Mouse (Mus musculus) naive thymus-derived CD4-positive, alpha-beta T cell, adult 2 months (primary cell): ENCODE measurements around the gene Serinc5.

Experiments
- DNase-seq: peaks from one replicate; pipeline ENCODE4 v3.0.0-alpha.2; 2011; ENCODE audit warnings: low read depth

Gene Serinc5

GRCm38 (mm10) chr13:92615201-92615600, 4.3 kb downstream of the Serinc5 start:
- no peak for DNase-seq

- DNase-seq = no peak
These were observed 5.6 kb downstream of the Serinc5 start for GRCm38 (mm10) chr13:92616459-92616858.

GRCm38 (mm10) chr13:92626196-92626595, 15.3 kb downstream of the Serinc5 start:
- DNase-seq = no peak

GRCm38 (mm10) chr13:92626725-92627124, 15.8 kb downstream of the Serinc5 start:
- DNase-seq = no peak

- DNase-seq = no peak
These were observed 18.6 kb downstream of the Serinc5 start for GRCm38 (mm10) chr13:92629509-92629908.

- no peak for DNase-seq
These were observed 20.6 kb downstream of the Serinc5 start for GRCm38 (mm10) chr13:92631450-92631849.

GRCm38 (mm10) chr13:92632550-92632949, 21.7 kb downstream of the Serinc5 start:
- no peak for DNase-seq

GRCm38 (mm10) chr13:92635040-92635439, 24.1 kb downstream of the Serinc5 start:
- no peak for DNase-seq

GRCm38 (mm10) chr13:92636226-92636909, 25.5 kb downstream of the Serinc5 start:
- DNase-seq = no peak

GRCm38 (mm10) chr13:92636910-92637275, 26.0 kb downstream of the Serinc5 start:
- DNase-seq = peak; percentile 68

- no peak for DNase-seq
These were observed 28.5 kb downstream of the Serinc5 start for GRCm38 (mm10) chr13:92639093-92640014.

- no peak for DNase-seq
These were observed 33.3 kb downstream of the Serinc5 start for GRCm38 (mm10) chr13:92644199-92644598.

- DNase-seq = no peak
These were observed 33.9 kb downstream of the Serinc5 start for GRCm38 (mm10) chr13:92644753-92645152.

GRCm38 (mm10) chr13:92647695-92648094, 36.8 kb downstream of the Serinc5 start:
- DNase-seq = no peak

- no peak for DNase-seq
These were observed 38.2 kb downstream of the Serinc5 start for GRCm38 (mm10) chr13:92649111-92649510.

GRCm38 (mm10) chr13:92650956-92651355, 40.1 kb downstream of the Serinc5 start:
- DNase-seq = no peak

- no peak for DNase-seq
These were observed 41.6 kb downstream of the Serinc5 start for GRCm38 (mm10) chr13:92652498-92652897.

- no peak for DNase-seq
These were observed 42.4 kb downstream of the Serinc5 start for GRCm38 (mm10) chr13:92653283-92653682.

GRCm38 (mm10) chr13:92656815-92657513, 46.1 kb downstream of the Serinc5 start:
- no peak for DNase-seq

GRCm38 (mm10) chr13:92659611-92660010, 48.7 kb downstream of the Serinc5 start:
- no peak for DNase-seq

GRCm38 (mm10) chr13:92662555-92663286, 51.8 kb downstream of the Serinc5 start:
- DNase-seq = no peak

- DNase-seq = no peak
These were observed 54.1 kb downstream of the Serinc5 start for GRCm38 (mm10) chr13:92665008-92665407.
